Mouse (Mus musculus) limb, embryonic 12.5 days (tissue): Measurements from ENCODE around the gene Dgki. TPM values are rescaled to one million over a fixed set of nuclear protein-coding genes. Genes with fewer than 3 reads are reported as not detected.

Experiments used
- ATAC-seq: fragments of 200-750 bp; cut with Nextera tagmentation; 2 replicates; pipeline ENCODE4 v1.8.0; 2017; ENCODE audit warnings: low read depth, moderate TSS enrichment; ENCODE audit not compliant: insufficient number of reproducible peaks, insufficient read depth, low FRiP score, low TSS enrichment
- H3K27ac ChIP-seq: fragments of 300-500 bp; sonication (generic); 2 replicates; pipeline ENCODE4 v1.5.1; 2016; ENCODE audit warnings: mild to moderate bottlenecking, moderate library complexity
- H3K27me3 ChIP-seq: fragments of 300-500 bp; sonication (generic); 2 replicates; pipeline ENCODE4 v1.6.1; 2016; ENCODE audit warnings: mild to moderate bottlenecking, moderate library complexity
- H3K36me3 ChIP-seq: fragments of 300-500 bp; sonication (generic); 2 replicates; pipeline ENCODE4 v1.6.1; 2016; ENCODE audit warnings: mild to moderate bottlenecking, moderate library complexity
- H3K4me1 ChIP-seq: fragments of 300-500 bp; sonication (generic); replicated peaks from 2 replicates; pipeline ENCODE4 v1.6.1; 2016
- H3K4me2 ChIP-seq: fragments of 300-500 bp; sonication (generic); 2 replicates; pipeline ENCODE4 v1.6.1; 2016; ENCODE audit warnings: mild to moderate bottlenecking, moderate library complexity
- H3K4me3 ChIP-seq: fragments of 300-500 bp; sonication (generic); replicated peaks from 2 replicates; pipeline ENCODE4 v1.5.1; 2016; ENCODE audit warnings: mild to moderate bottlenecking
- H3K9ac ChIP-seq: fragments of 300-500 bp; sonication (generic); replicated peaks from 2 replicates; pipeline ENCODE4 v1.6.1; 2016; ENCODE audit warnings: mild to moderate bottlenecking, moderate library complexity
- H3K9me3 ChIP-seq: fragments of 300-500 bp; sonication (generic); 2 replicates; pipeline ENCODE4 v1.6.1; 2016; ENCODE audit warnings: mild to moderate bottlenecking, moderate library complexity
- WGBS: fragments of 180-500 bp; shearing (Covaris S2); methylation state at CpG from one replicate; pipeline ENCODE4 v1.1.7; 2016; 5-methylcytosine and 5-hydroxymethylcytosine counted together
- polyA plus RNA-seq: library from polyadenylated mRNA; unstranded; fragments of >200 nt; fragmentation: Nextera tagmentation; extraction: Ambion mirVana; gene quantifications from 2 replicates; pipeline ENCODE4 v1.2.1, GENCODE M21; 2016

Dgki gene
- polyA plus RNA-seq, 1 experiment from 2014 or later = 1.0 TPM

GRCm38 (mm10) chr6:36994329-36994728, 305.7 kb downstream of the Dgki start:
- Histone ChIP-seq H3K36me3 (no peaks in the 10 kb centered on the region), H3K4me2 (no peak overlapping the region), H3K9ac (no peak overlapping the region), H3K9me3 (no peaks in the 10 kb centered on the region), H3K4me1 (no peaks in the 10 kb centered on the region), H3K27me3 (no peaks in the 10 kb centered on the region), H3K4me3 (no peak overlapping the region), H3K27ac (no peak overlapping the region)
- no peak for ATAC-seq
- 92% methylated on average over 5 of the region's 5 CpGs for WGBS

- Histone ChIP-seq H3K9ac (no peak overlapping the region), H3K27ac (no peak overlapping the region), H3K9me3 (no peaks in the 10 kb centered on the region), H3K27me3 (no peaks in the 10 kb centered on the region), H3K4me3 (no peak overlapping the region), H3K36me3 (no peaks in the 10 kb centered on the region), H3K4me1 (no peaks in the 10 kb centered on the region), H3K4me2 (no peak overlapping the region)
- no peak for ATAC-seq
- 49% methylated on average over 3 of the region's 3 CpGs for WGBS
These were observed 309.8 kb downstream of the Dgki start for GRCm38 (mm10) chr6:36990186-36990585.

GRCm38 (mm10) chr6:36988800-36989199, 311.2 kb downstream of the Dgki start:
- no peaks in the 10 kb centered on the region for H3K36me3 ChIP-seq
- 84% methylated on average over 3 of the region's 3 CpGs for WGBS
- H3K9me3 ChIP-seq = no peaks in the 10 kb centered on the region
- no peaks in the 10 kb centered on the region for H3K4me1 ChIP-seq
- no peak for ATAC-seq
- H3K27me3 ChIP-seq = no peaks in the 10 kb centered on the region
- H3K4me2 ChIP-seq = no peak overlapping the region
- no peak overlapping the region for H3K4me3 ChIP-seq
- no peak overlapping the region for H3K9ac ChIP-seq
- H3K27ac ChIP-seq = no peak overlapping the region

- Histone ChIP-seq H3K4me2 (no peak overlapping the region), H3K4me3 (no peak overlapping the region), H3K27ac (no peak overlapping the region), H3K36me3 (no peaks in the 10 kb centered on the region), H3K9ac (no peak overlapping the region), H3K4me1 (no peaks in the 10 kb centered on the region), H3K27me3 (no peaks in the 10 kb centered on the region), H3K9me3 (no peaks in the 10 kb centered on the region)
- ATAC-seq = no peak
- 67% methylated on average over 2 of the region's 2 CpGs for WGBS
These were observed 318.3 kb downstream of the Dgki start for GRCm38 (mm10) chr6:36981646-36982045.

GRCm38 (mm10) chr6:36980475-36980874, 319.5 kb downstream of the Dgki start:
- H3K9me3 ChIP-seq = no peaks in the 10 kb centered on the region
- no peaks in the 10 kb centered on the region for H3K4me1 ChIP-seq
- H3K27me3 ChIP-seq = no peaks in the 10 kb centered on the region
- ATAC-seq = no peak
- H3K27ac ChIP-seq = no peak overlapping the region
- 87% methylated on average over 5 of the region's 5 CpGs for WGBS
- no peak overlapping the region for H3K4me2 ChIP-seq
- H3K36me3 ChIP-seq = no peaks in the 10 kb centered on the region
- H3K4me3 ChIP-seq = no peak overlapping the region
- H3K9ac ChIP-seq = no peak overlapping the region

GRCm38 (mm10) chr6:36978176-36978575, 321.8 kb downstream of the Dgki start:
- H3K4me1 ChIP-seq = no peaks in the 10 kb centered on the region
- H3K36me3 ChIP-seq = no peaks in the 10 kb centered on the region
- H3K27ac ChIP-seq = no peak overlapping the region
- no peaks in the 10 kb centered on the region for H3K27me3 ChIP-seq
- H3K4me2 ChIP-seq = no peak overlapping the region
- no peaks in the 10 kb centered on the region for H3K9me3 ChIP-seq
- no peak for ATAC-seq
- no peak overlapping the region for H3K9ac ChIP-seq
- WGBS = 94% methylated on average over 1 of the region's 1 CpGs
- H3K4me3 ChIP-seq = no peak overlapping the region

- ATAC-seq = no peak
- Histone ChIP-seq H3K4me3 (no peak overlapping the region), H3K4me2 (no peak overlapping the region), H3K4me1 (no peaks in the 10 kb centered on the region), H3K9me3 (no peaks in the 10 kb centered on the region), H3K9ac (no peak overlapping the region), H3K27ac (no peak overlapping the region), H3K36me3 (no peaks in the 10 kb centered on the region), H3K27me3 (no peaks in the 10 kb centered on the region)
- 81% methylated on average over 9 of the region's 9 CpGs for WGBS
These were observed 326.9 kb downstream of the Dgki start for GRCm38 (mm10) chr6:36973096-36973495.

- no peak overlapping the region for H3K27ac ChIP-seq
These were observed 327.5 kb downstream of the Dgki start for GRCm38 (mm10) chr6:36972494-36972893.

GRCm38 (mm10) chr6:36969249-36969885, 330.6 kb downstream of the Dgki start:
- Histone ChIP-seq H3K9ac (no peak overlapping the region), H3K27ac (no peak overlapping the region), H3K36me3 (no peaks in the 10 kb centered on the region), H3K4me2 (no peak overlapping the region), H3K9me3 (0 out of 2 replicates have a peak, but pooled peaks cover 2% of the 10 kb centered on the region), H3K4me3 (no peak overlapping the region), H3K27me3 (no peaks in the 10 kb centered on the region), H3K4me1 (no peaks in the 10 kb centered on the region)
- no peak for ATAC-seq
- 83% methylated on average over 5 of the region's 5 CpGs for WGBS

More at GRCm38 (mm10) chr6:36972494-36972893, 327.5 kb downstream of the Dgki start:
- H3K9me3 ChIP-seq = no peaks in the 10 kb centered on the region
- ATAC-seq = no peak
- no peak overlapping the region for H3K9ac ChIP-seq
- no peak overlapping the region for H3K4me3 ChIP-seq
- no peaks in the 10 kb centered on the region for H3K27me3 ChIP-seq
- WGBS = 71% methylated on average over 1 of the region's 1 CpGs
- no peaks in the 10 kb centered on the region for H3K4me1 ChIP-seq
- H3K36me3 ChIP-seq = no peaks in the 10 kb centered on the region
- H3K4me2 ChIP-seq = no peak overlapping the region

- 88% methylated on average over 4 of the region's 4 CpGs for WGBS
- H3K27me3 ChIP-seq = no peaks in the 10 kb centered on the region
- no peaks in the 10 kb centered on the region for H3K36me3 ChIP-seq
- H3K9ac ChIP-seq = no peak overlapping the region
- H3K4me2 ChIP-seq = no peak overlapping the region
- H3K27ac ChIP-seq = no peak overlapping the region
- H3K4me3 ChIP-seq = no peak overlapping the region
- H3K9me3 ChIP-seq = peaks cover 5% of the 10 kb centered on the region; the same call in 1 of the 2 replicates
- ATAC-seq = no peak
- H3K4me1 ChIP-seq = no peaks in the 10 kb centered on the region
These were observed 339.3 kb downstream of the Dgki start for GRCm38 (mm10) chr6:36960658-36961057.

GRCm38 (mm10) chr6:36955293-36955692, 344.7 kb downstream of the Dgki start:
- WGBS = 81% methylated on average over 4 of the region's 4 CpGs
- H3K4me1 ChIP-seq = no peaks in the 10 kb centered on the region
- no peaks in the 10 kb centered on the region for H3K27me3 ChIP-seq
- no peak overlapping the region for H3K4me2 ChIP-seq
- no peak overlapping the region for H3K4me3 ChIP-seq
- no peaks in the 10 kb centered on the region for H3K36me3 ChIP-seq
- no peak overlapping the region for H3K27ac ChIP-seq
- H3K9ac ChIP-seq = no peak overlapping the region
- H3K9me3 ChIP-seq = 0 out of 2 replicates have a peak, but pooled peaks cover 5% of the 10 kb centered on the region
- ATAC-seq = no peak

- 78% methylated on average over 3 of the region's 3 CpGs for WGBS
- no peak overlapping the region for H3K9ac ChIP-seq
- no peak for ATAC-seq
- H3K4me3 ChIP-seq = no peak overlapping the region
- no peaks in the 10 kb centered on the region for H3K36me3 ChIP-seq
- no peak overlapping the region for H3K4me2 ChIP-seq
- H3K27ac ChIP-seq = no peak overlapping the region
- no peaks in the 10 kb centered on the region for H3K4me1 ChIP-seq
- 0 out of 2 replicates have a peak, but pooled peaks cover 5% of the 10 kb centered on the region for H3K9me3 ChIP-seq
- H3K27me3 ChIP-seq = no peaks in the 10 kb centered on the region
These were observed 349.3 kb downstream of the Dgki start for GRCm38 (mm10) chr6:36950648-36951047.
